Mouse (Mus musculus) forebrain, embryonic 10.5 days (tissue): ENCODE measurements around the gene Fhit. TPM values are rescaled to one million over a fixed set of nuclear protein-coding genes. Genes with fewer than 3 reads are reported as not detected.

Experiments used
- DNase-seq: peaks from one replicate; pipeline ENCODE4 v3.0.0-alpha.2; 2017; ENCODE audit warnings: low spot score; ENCODE audit errors: extremely low spot score
- H3K27ac ChIP-seq: fragments of 300-500 bp; sonication (generic); 2 replicates; pipeline ENCODE4 v1.5.1; 2016; ENCODE audit warnings: mild to moderate bottlenecking
- H3K27me3 ChIP-seq: fragments of 300-500 bp; sonication (generic); 2 replicates; pipeline ENCODE4 v1.6.1; 2016; ENCODE audit warnings: mild to moderate bottlenecking; ENCODE audit not compliant: poor library complexity, severe bottlenecking
- H3K36me3 ChIP-seq: fragments of 300-500 bp; sonication (generic); replicated peaks from 2 replicates; pipeline ENCODE4 v1.6.1; 2016; ENCODE audit warnings: mild to moderate bottlenecking, moderate library complexity
- H3K4me1 ChIP-seq: fragments of 300-500 bp; sonication (generic); 2 replicates; pipeline ENCODE4 v1.6.1; 2016
- H3K4me3 ChIP-seq: fragments of 300-500 bp; sonication (generic); 2 replicates; pipeline ENCODE4 v1.5.1; 2016; ENCODE audit warnings: mild to moderate bottlenecking, moderate library complexity
- H3K9me3 ChIP-seq: fragments of 300-500 bp; sonication (generic); 2 replicates; pipeline ENCODE4 v1.6.1; 2016; ENCODE audit warnings: mild to moderate bottlenecking, moderate library complexity
- WGBS: fragments of 180-500 bp; shearing (Covaris S2); methylation state at CpG from one replicate; pipeline ENCODE4 v1.1.7; 2016; 5-methylcytosine and 5-hydroxymethylcytosine counted together
- polyA plus RNA-seq: library from polyadenylated mRNA; unstranded; fragments of >200 nt; fragmentation: Nextera tagmentation; extraction: Ambion mirVana; gene quantifications from 2 replicates; pipeline ENCODE4 v1.2.1, GENCODE M21; 2016

Fhit gene
- polyA plus RNA-seq, 1 experiment from 2014 or later: 1.4 TPM

DNA sequence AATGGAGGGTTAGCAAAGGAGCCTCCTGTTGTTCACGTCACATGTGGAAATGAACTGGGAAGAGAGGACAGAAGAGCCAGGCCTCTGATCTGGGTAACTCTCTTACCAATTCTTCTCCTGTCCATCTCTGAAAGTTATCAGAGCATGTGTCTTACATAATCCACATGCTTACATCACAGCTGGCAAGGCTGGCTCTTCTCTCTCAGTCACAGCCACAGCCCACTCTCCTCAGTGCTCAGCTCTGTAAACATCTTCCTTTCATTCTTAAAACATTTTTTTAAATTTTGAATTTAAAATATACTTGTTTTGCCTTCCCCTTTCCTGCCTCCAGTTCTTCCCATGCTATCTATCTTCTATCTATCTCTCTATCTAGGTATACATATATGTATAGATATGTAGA lies 1477.5 kb downstream of the Fhit start:
- no peak for DNase-seq
- no peak overlapping the region for H3K4me3 ChIP-seq
- no peaks in the 10 kb centered on the region for H3K9me3 ChIP-seq
- no peak overlapping the region for H3K27ac ChIP-seq
- WGBS: 79% methylated on average over 1 of the region's 1 CpGs
- no peaks in the 10 kb centered on the region for H3K36me3 ChIP-seq
- H3K4me1 ChIP-seq: no peaks in the 10 kb centered on the region
- peaks cover 14% of the 10 kb centered on the region for H3K27me3 ChIP-seq

DNA sequence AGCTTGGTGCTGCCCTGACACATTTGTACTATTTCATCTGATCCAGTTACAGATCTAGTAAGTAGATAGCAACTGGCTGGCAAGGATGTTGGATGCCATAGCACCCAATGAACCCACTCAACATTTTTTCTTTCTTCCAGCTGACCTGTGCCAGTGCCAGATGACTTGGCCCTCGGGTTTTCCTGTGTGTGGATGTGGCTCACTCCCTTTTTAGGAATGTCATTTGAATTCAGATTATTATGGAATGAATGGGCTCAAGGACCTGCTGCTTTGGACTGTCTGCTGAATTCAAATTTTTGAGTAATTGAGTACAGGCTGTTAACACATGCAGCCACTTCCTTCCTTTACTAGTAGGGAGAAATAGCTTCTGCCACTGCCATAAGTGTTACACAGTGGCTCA lies 1489.1 kb downstream of the Fhit start:
- Histone ChIP-seq H3K4me1 (no peaks in the 10 kb centered on the region), H3K4me3 (no peak overlapping the region), H3K9me3 (no peaks in the 10 kb centered on the region), H3K36me3 (no peaks in the 10 kb centered on the region), H3K27ac (no peak overlapping the region), H3K27me3 (no peaks in the 10 kb centered on the region)
- no peak for DNase-seq
- WGBS: 75% methylated on average over 1 of the region's 1 CpGs

DNA sequence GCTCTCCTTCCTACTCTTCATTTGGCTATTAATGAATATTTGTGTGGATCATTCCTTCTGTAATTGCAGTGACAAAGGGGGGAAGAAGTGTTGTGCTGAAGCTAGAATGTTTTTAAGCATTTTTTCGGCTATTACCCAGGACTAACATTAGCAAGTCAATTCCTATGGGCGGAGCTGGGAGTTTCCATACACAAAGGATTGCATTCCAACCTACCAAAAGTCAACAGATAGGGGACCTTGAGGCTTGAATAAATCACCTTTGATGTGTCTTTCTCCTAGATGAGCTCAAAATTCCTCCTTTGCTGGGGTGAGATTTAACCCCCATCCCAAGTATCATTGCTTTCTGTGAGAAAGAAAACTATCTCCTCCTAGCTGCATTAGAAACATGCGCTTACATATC lies 1490.1 kb downstream of the Fhit start:
- no peak for DNase-seq
- Histone ChIP-seq H3K36me3 (no peaks in the 10 kb centered on the region), H3K27ac (no peak overlapping the region), H3K9me3 (no peaks in the 10 kb centered on the region), H3K4me3 (no peak overlapping the region), H3K4me1 (no peaks in the 10 kb centered on the region), H3K27me3 (no peaks in the 10 kb centered on the region)
- whole genome bisulfite sequencing: 59% methylated on average over 3 of the region's 3 CpGs

GRCm38 (mm10) chr14:9669766-9670165 lies 1492.1 kb downstream of the Fhit start:
- H3K36me3 ChIP-seq: no peaks in the 10 kb centered on the region
- WGBS: 90% methylated on average over 1 of the region's 1 CpGs
- H3K4me1 ChIP-seq: no peaks in the 10 kb centered on the region
- no peak overlapping the region for H3K4me3 ChIP-seq
- H3K27ac ChIP-seq: no peak overlapping the region
- DNase-seq: no peak
- H3K27me3 ChIP-seq: no peaks in the 10 kb centered on the region
- H3K9me3 ChIP-seq: no peaks in the 10 kb centered on the region

GRCm38 (mm10) chr14:9658445-9658844 lies 1503.4 kb downstream of the Fhit start:
- Histone ChIP-seq H3K4me1 (no peaks in the 10 kb centered on the region), H3K27me3 (no peaks in the 10 kb centered on the region), H3K4me3 (no peak overlapping the region), H3K36me3 (no peaks in the 10 kb centered on the region), H3K27ac (no peak overlapping the region), H3K9me3 (no peaks in the 10 kb centered on the region)
- DNase-seq: no peak
- 60% methylated on average over 1 of the region's 1 CpGs for WGBS

- no peak overlapping the region for H3K4me3 ChIP-seq
- no peak for DNase-seq
- no peaks in the 10 kb centered on the region for H3K4me1 ChIP-seq
- H3K36me3 ChIP-seq: no peaks in the 10 kb centered on the region
- no peak overlapping the region for H3K27ac ChIP-seq
- 74% methylated on average over 1 of the region's 1 CpGs for WGBS
- no peaks in the 10 kb centered on the region for H3K9me3 ChIP-seq
- H3K27me3 ChIP-seq: peaks cover 37% of the 10 kb centered on the region
These were observed 1510.4 kb downstream of the Fhit start for GRCm38 (mm10) chr14:9651417-9651816.

- Histone ChIP-seq H3K27ac (no peak overlapping the region), H3K4me1 (peaks cover 20% of the 10 kb centered on the region), H3K27me3 (peaks cover 46% of the 10 kb centered on the region), H3K36me3 (no peaks in the 10 kb centered on the region), H3K4me3 (no peak overlapping the region), H3K9me3 (no peaks in the 10 kb centered on the region)
- no peak for DNase-seq
- WGBS: 87% methylated on average over 1 of the region's 1 CpGs
These were observed 1513.4 kb downstream of the Fhit start for GRCm38 (mm10) chr14:9648416-9648815.

GRCm38 (mm10) chr14:9646233-9646632 lies 1515.6 kb downstream of the Fhit start:
- H3K27me3 ChIP-seq: peaks cover 57% of the 10 kb centered on the region
- no peak overlapping the region for H3K4me3 ChIP-seq
- H3K36me3 ChIP-seq: no peaks in the 10 kb centered on the region
- no peak overlapping the region for H3K27ac ChIP-seq
- H3K4me1 ChIP-seq: peaks cover 36% of the 10 kb centered on the region
- H3K9me3 ChIP-seq: no peaks in the 10 kb centered on the region
- 94% methylated on average over 7 of the region's 7 CpGs for WGBS
- no peak for DNase-seq

- WGBS: 32% methylated on average over 9 of the region's 9 CpGs
- DNase-seq: no peak
- no peaks in the 10 kb centered on the region for H3K9me3 ChIP-seq
These were observed 1517.3 kb downstream of the Fhit start for GRCm38 (mm10) chr14:9644216-9645166.

DNA sequence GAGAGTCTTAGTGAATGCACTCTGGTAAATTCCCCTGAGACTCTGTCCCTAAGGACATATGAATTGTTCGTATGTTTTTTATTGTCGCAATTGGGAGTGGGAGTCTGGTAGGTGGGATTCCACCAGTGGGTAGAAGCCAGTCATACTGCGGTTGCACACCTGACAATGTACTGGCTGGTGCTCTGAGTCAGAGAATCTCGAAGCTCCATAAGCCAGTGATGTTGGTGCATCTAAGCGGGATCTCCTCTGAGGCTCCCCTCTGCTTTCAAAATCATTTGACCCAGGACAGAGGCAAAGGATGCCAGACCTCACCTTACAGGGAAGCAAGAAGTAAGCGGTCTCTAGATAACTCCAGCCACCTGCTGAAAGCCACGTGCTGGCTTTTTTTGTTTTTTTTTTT lies 1518.1 kb downstream of the Fhit start:
- no peak overlapping the region for H3K4me3 ChIP-seq
- DNase-seq: no peak
- no peaks in the 10 kb centered on the region for H3K36me3 ChIP-seq
- peaks cover 74% of the 10 kb centered on the region for H3K27me3 ChIP-seq
- peaks cover 36% of the 10 kb centered on the region for H3K4me1 ChIP-seq
- 60% methylated on average over 7 of the region's 7 CpGs for WGBS
- H3K9me3 ChIP-seq: no peaks in the 10 kb centered on the region
- H3K27ac ChIP-seq: no peak overlapping the region

More at GRCm38 (mm10) chr14:9644216-9645166, 1517.3 kb downstream of the Fhit start:
- H3K27me3 ChIP-seq: peaks cover 71% of the 10 kb centered on the region
- H3K4me3 ChIP-seq: no peak overlapping the region
- no peak overlapping the region for H3K27ac ChIP-seq
- no peaks in the 10 kb centered on the region for H3K36me3 ChIP-seq
- peaks cover 36% of the 10 kb centered on the region for H3K4me1 ChIP-seq

GRCm38 (mm10) chr14:9642628-9643027 lies 1519.2 kb downstream of the Fhit start:
- DNase-seq: no peak
- Histone ChIP-seq H3K27ac (no peak overlapping the region), H3K9me3 (no peaks in the 10 kb centered on the region), H3K4me1 (peaks cover 36% of the 10 kb centered on the region), H3K4me3 (no peak overlapping the region), H3K27me3 (peaks cover 74% of the 10 kb centered on the region), H3K36me3 (no peaks in the 10 kb centered on the region)
- 80% methylated on average over 6 of the region's 6 CpGs for WGBS

GRCm38 (mm10) chr14:9642068-9642467 lies 1519.8 kb downstream of the Fhit start:
- Histone ChIP-seq H3K9me3 (no peaks in the 10 kb centered on the region), H3K4me3 (no peak overlapping the region), H3K27me3 (peaks cover 74% of the 10 kb centered on the region), H3K27ac (no peak overlapping the region), H3K4me1 (peaks cover 36% of the 10 kb centered on the region), H3K36me3 (no peaks in the 10 kb centered on the region)
- 72% methylated on average over 3 of the region's 3 CpGs for WGBS
- no peak for DNase-seq

DNA sequence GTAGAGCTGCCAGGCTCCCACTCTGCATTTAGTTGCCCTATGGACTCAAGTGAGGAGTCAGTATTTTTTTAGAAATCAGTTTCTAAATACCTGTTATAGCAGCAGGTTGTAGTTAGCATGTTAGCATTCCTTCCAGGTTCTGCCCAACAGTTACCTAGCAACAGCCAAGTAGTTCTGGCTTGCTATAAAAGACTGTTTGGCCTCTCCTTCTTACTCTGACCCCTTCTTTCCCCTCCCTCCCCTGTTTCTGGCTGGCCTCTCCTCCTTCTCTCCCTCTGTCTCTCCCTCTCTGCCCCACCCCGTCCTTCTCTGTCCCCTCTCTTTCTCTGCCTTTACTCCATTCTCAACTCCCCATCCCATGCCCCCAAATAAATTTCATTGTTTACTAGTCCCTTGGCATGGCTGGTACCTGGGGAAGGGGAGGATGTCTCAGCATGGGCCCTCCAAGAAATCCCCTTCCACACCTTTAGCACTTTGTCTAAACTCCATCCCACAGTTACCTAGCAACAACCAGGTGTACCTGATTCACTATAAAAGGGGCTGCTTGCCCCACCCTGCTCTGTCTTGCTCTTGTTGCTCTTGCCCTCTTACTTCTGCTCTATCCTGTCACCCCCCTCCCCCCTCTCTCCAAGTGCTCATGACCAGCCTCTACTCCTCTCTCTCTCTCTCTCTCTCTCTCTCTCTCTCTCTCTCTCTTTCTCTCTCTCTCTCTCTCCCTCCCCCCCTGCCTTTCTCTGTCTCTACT lies 1527.4 kb downstream of the Fhit start:
- Histone ChIP-seq H3K36me3 (no peaks in the 10 kb centered on the region), H3K9me3 (no peaks in the 10 kb centered on the region), H3K27me3 (peaks cover 79% of the 10 kb centered on the region), H3K27ac (no peak overlapping the region), H3K4me1 (peaks cover 29% of the 10 kb centered on the region), H3K4me3 (no peak overlapping the region)
- 57% methylated on average over 1 of the region's 1 CpGs for WGBS
- DNase-seq: no peak
